Mouse (Mus musculus) bone marrow, adult 2 months (tissue): Measurements from ENCODE around the gene Nme3.

Experiments used
- CTCF ChIP-seq: fragments of 200-500 bp; IDR thresholded peaks from 2 replicates; pipeline ENCODE4 v1.5.1; 2011; ENCODE audit warnings: low read length, control low read depth; ENCODE audit not compliant: control insufficient read depth, insufficient read depth
- POLR2A ChIP-seq: fragments of 200-500 bp; IDR thresholded peaks from 2 replicates; pipeline ENCODE4 v1.6.1; 2011; ENCODE audit warnings: low read depth, mild to moderate bottlenecking, control low read depth, low read length, borderline replicate concordance; ENCODE audit not compliant: control insufficient read depth

DNA sequence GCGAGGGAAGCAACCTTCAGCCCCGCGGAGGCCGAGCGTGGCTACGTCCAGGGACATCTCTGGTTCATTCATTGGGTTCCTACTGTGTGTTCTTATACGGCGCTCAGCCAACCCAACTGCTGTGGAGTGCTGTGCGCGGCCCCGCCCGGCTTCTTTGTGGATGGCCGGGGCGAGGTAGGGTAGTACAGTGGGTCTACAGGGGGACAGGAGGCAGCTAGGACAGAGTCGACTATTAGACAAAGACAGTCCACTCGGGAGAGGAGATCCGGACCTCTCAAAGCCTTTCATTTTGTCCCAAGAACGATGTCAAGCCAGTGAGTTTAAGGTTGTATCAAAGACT, 9.4 kb upstream of the Nme3 start:
- TF ChIP-seq POLR2A (no peak), CTCF (no peak)
